Mouse (Mus musculus): ENCODE measurements around the gene Vmn2r114. TPM values are rescaled to one million over a fixed set of nuclear protein-coding genes. Genes with fewer than 3 reads are reported as not detected.
A peak's percentile ranks its signal among the peaks of the same experiment; 100 is the strongest.
"Not testable (repeated sequence)": the region's sequence is repeated elsewhere in the genome, so short reads cannot be mapped to it uniquely, and the experiment has no call there.

Gene Vmn2r114
- polyA plus RNA-seq (2014; fragmentation: Nextera tagmentation; extraction: Ambion mirVana): not detected in 2 replicates

GRCm38 (mm10) chr17:23312437-23312836, at the start of gene Vmn2r114:
TSS of gene Vmn2r114 (minus strand) at chr17:23312537.
- not testable (repeated sequence) for ATAC-seq (ENCODE audit: low FRiP score); DNase-seq (ENCODE audit: low spot score); H3K27ac ChIP-seq (ENCODE audit: low read depth, low read length); H3K9ac ChIP-seq (ENCODE audit: low read depth, low read length); H3K4me3 ChIP-seq (ENCODE audit: low read depth, low read length); H3K4me1 ChIP-seq (replicated peaks; ENCODE audit: control insufficient read depth, insufficient read depth, low read length); H3K4me2 ChIP-seq (replicated peaks; ENCODE audit: low read depth, low read length); H3K27me3 ChIP-seq (ENCODE audit: control insufficient read depth, insufficient read depth, low read length); H3K9me3 ChIP-seq (ENCODE audit: control insufficient read depth, low read length); H3K36me3 ChIP-seq (ENCODE audit: control insufficient read depth, insufficient read depth, low read length)
- 75% methylated on average over 2 of the region's 2 CpGs for WGBS

GRCm38 (mm10) chr17:23351644-23352043, 39.3 kb upstream of the Vmn2r114 start:
- Histone ChIP-seq H3K27ac (ENCODE audit: low read depth, low read length) (no peak overlapping the region), H3K27me3 (ENCODE audit: control insufficient read depth, insufficient read depth, low read length) (no peaks in the 10 kb centered on the region), H3K4me1 (replicated peaks; ENCODE audit: control insufficient read depth, insufficient read depth, low read length) (no peaks in the 10 kb centered on the region), H3K9ac (ENCODE audit: low read depth, low read length) (no peak overlapping the region), H3K36me3 (ENCODE audit: control insufficient read depth, insufficient read depth, low read length) (no peaks in the 10 kb centered on the region), H3K4me2 (replicated peaks; ENCODE audit: low read depth, low read length) (no peak overlapping the region), H3K9me3 (ENCODE audit: control insufficient read depth, low read length) (no peaks in the 10 kb centered on the region), H3K4me3 (ENCODE audit: low read depth, low read length) (no peak overlapping the region)
- DNase-seq (ENCODE audit: low spot score) (no peak), ATAC-seq (ENCODE audit: low FRiP score) (no peak)
- 76% methylated on average over 1 of the region's 1 CpGs for WGBS

GRCm38 (mm10) chr17:23343441-23343840, 31.1 kb upstream of the Vmn2r114 start, which contains the start of gene Vmn2r115:
TSS of gene Vmn2r115 (plus strand) at chr17:23343741.
- H3K9ac ChIP-seq (ENCODE audit: low read depth, low read length); H3K4me3 ChIP-seq (ENCODE audit: low read depth, low read length); H3K27me3 ChIP-seq (ENCODE audit: control insufficient read depth, insufficient read depth, low read length); ATAC-seq (ENCODE audit: low FRiP score); H3K9me3 ChIP-seq (ENCODE audit: control insufficient read depth, low read length); H3K36me3 ChIP-seq (ENCODE audit: control insufficient read depth, insufficient read depth, low read length); DNase-seq (ENCODE audit: low spot score); H3K27ac ChIP-seq (ENCODE audit: low read depth, low read length); H3K4me2 ChIP-seq (replicated peaks; ENCODE audit: low read depth, low read length); H3K4me1 ChIP-seq (replicated peaks; ENCODE audit: control insufficient read depth, insufficient read depth, low read length): not testable (repeated sequence)
- 71% methylated on average over 2 of the region's 2 CpGs for WGBS

DNA sequence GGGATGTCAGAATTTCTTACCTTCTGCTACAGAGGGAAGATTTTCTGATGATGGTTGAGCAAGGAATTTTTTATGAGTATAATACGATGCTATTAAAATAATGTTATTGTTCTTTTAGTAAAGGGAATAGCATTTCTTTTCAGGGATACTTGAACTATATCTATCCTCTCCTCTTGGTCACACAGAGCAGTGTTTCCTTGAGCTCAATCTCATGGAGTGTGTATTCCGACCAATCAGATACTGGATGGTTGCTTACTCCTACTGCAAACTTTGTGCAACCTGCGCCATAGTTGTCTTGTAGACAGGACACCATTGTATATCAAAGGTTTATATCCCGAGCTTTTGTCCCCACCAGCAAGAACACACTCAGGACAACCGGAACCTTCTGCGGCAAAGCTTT, 18.3 kb upstream of the Vmn2r114 start:
- H3K4me1 ChIP-seq (replicated peaks; ENCODE audit: control insufficient read depth, insufficient read depth, low read length): no peaks in the 10 kb centered on the region
- no peak overlapping the region for H3K27ac ChIP-seq (ENCODE audit: low read depth, low read length)
- no peak overlapping the region for H3K9ac ChIP-seq (ENCODE audit: low read depth, low read length)
- no peak overlapping the region for H3K4me3 ChIP-seq (ENCODE audit: low read depth, low read length)
- DNase-seq (ENCODE audit: low spot score) (no peak), ATAC-seq (ENCODE audit: low FRiP score) (peak; percentile 61; the same call in 1 of the 2 replicates)
- 77% methylated on average over 6 of the region's 6 CpGs for WGBS
- no peak overlapping the region for H3K4me2 ChIP-seq (replicated peaks; ENCODE audit: low read depth, low read length)
- H3K9me3 ChIP-seq (ENCODE audit: control insufficient read depth, low read length): peaks cover 5% of the 10 kb centered on the region; the same call in 1 of the 2 replicates
- no peaks in the 10 kb centered on the region for H3K36me3 ChIP-seq (ENCODE audit: control insufficient read depth, insufficient read depth, low read length)
- H3K27me3 ChIP-seq (ENCODE audit: control insufficient read depth, insufficient read depth, low read length): no peaks in the 10 kb centered on the region

Other genes starting within 250 kb of the Vmn2r114 start
- gene Zfp40, start 119.3 kb downstream of the Vmn2r114 start, polyA plus RNA-seq (2014; fragmentation: Nextera tagmentation; extraction: Ambion mirVana): 17.3 and 20.2 TPM in 2 replicates
- gene Vmn2r115, start 31.2 kb upstream of the Vmn2r114 start, polyA plus RNA-seq (2014; fragmentation: Nextera tagmentation; extraction: Ambion mirVana): not detected in 2 replicates
- gene Vmn2r116, start 72.1 kb upstream of the Vmn2r114 start, polyA plus RNA-seq (2014; fragmentation: Nextera tagmentation; extraction: Ambion mirVana): not detected in 2 replicates
- not detected in 2 replicates for gene Vmn2r117, start 167.2 kb upstream of the Vmn2r114 start, polyA plus RNA-seq (2014; fragmentation: Nextera tagmentation; extraction: Ambion mirVana)